Mouse (Mus musculus) liver, adult 2 months (tissue): ENCODE results near the gene Aebp1. TPM values are rescaled to one million over a fixed set of nuclear protein-coding genes. Genes with fewer than 3 reads are reported as not detected.

Experiments used
- DNase-seq: peaks from one replicate; pipeline ENCODE4 v3.0.0-alpha.2; 2011; ENCODE audit warnings: low read depth, low spot score; ENCODE audit errors: extremely low read depth
- H3K27ac ChIP-seq: fragments of 200-500 bp; replicated peaks from 2 replicates; pipeline ENCODE4 v1.5.1; 2012; ENCODE audit warnings: low read depth, mild to moderate bottlenecking, control low read depth, inconsistent platforms, low read length; ENCODE audit not compliant: insufficient read depth
- H3K27me3 ChIP-seq: fragments of 200-500 bp; 2 replicates; pipeline ENCODE4 v1.6.1; 2012; ENCODE audit warnings: mild to moderate bottlenecking, moderate library complexity, low read length, inconsistent platforms; ENCODE audit not compliant: control insufficient read depth, insufficient read depth
- H3K36me3 ChIP-seq: fragments of 200-500 bp; 2 replicates; pipeline ENCODE4 v1.6.1; 2012; ENCODE audit warnings: low read length, inconsistent platforms; ENCODE audit not compliant: control insufficient read depth, insufficient read depth
- H3K4me1 ChIP-seq: fragments of 200-500 bp; 2 replicates; pipeline ENCODE4 v1.6.1; 2011; ENCODE audit warnings: low read length; ENCODE audit not compliant: control insufficient read depth, insufficient read depth
- H3K4me3 ChIP-seq: fragments of 200-500 bp; 2 replicates; pipeline ENCODE4 v1.5.1; 2011; ENCODE audit warnings: low read depth, mild to moderate bottlenecking, control low read depth, low read length, moderate library complexity; ENCODE audit not compliant: insufficient read depth
- H3K79me2 ChIP-seq: fragments of 200-500 bp; 2 replicates; pipeline ENCODE4 v1.6.1; 2012; ENCODE audit warnings: inconsistent platforms, mild to moderate bottlenecking, low read length, moderate library complexity; ENCODE audit not compliant: control insufficient read depth, insufficient read depth
- H3K9ac ChIP-seq: fragments of 200-500 bp; 2 replicates; pipeline ENCODE4 v1.6.1; 2012; ENCODE audit warnings: low read depth, mild to moderate bottlenecking, control low read depth, inconsistent platforms, low read length
- CTCF ChIP-seq: fragments of 200-500 bp; IDR thresholded peaks from 2 replicates; pipeline ENCODE4 v1.5.1; 2011; ENCODE audit warnings: low read depth, low read length, control low read depth
- POLR2A ChIP-seq: fragments of 200-500 bp; IDR thresholded peaks from 2 replicates; pipeline ENCODE4 v1.6.1; 2011; ENCODE audit warnings: low read length, control low read depth; ENCODE audit not compliant: insufficient read depth; ENCODE audit errors: extremely low read depth
- WGBS: fragments of 180-500 bp; shearing (Covaris S2); methylation state at CpG from one replicate; pipeline ENCODE4 v1.1.7; 2018; 5-methylcytosine and 5-hydroxymethylcytosine counted together
- polyA plus RNA-seq: library from polyadenylated mRNA; depleted of rRNA; stranded (reverse); fragments of >200 nt; gene quantifications from 2 replicates; pipeline ENCODE4 v1.2.3, GENCODE M21; 2012
- total RNA-seq: library from RNA; depleted of rRNA; stranded (reverse); fragments of >200 nt; gene quantifications from 2 replicates; pipeline ENCODE4 v1.2.3, GENCODE M21; 2014

Aebp1 gene
- total and polyA plus RNA-seq, 2 experiments = 0.83 to 1.4 TPM

GRCm38 (mm10) chr11:5850452-5850851 is 11.3 kb upstream of the Aebp1 start:
- TF ChIP-seq POLR2A = no peak
- TF ChIP-seq CTCF = no peak
- no peak overlapping the region for H3K27ac ChIP-seq
- 74% methylated on average over 5 of the region's 5 CpGs for WGBS

GRCm38 (mm10) chr11:5851021-5851736 is 10.6 kb upstream of the Aebp1 start:
- no peak for DNase-seq
- no peaks in the 10 kb centered on the region for H3K27me3 ChIP-seq
- H3K36me3 ChIP-seq = no peaks in the 10 kb centered on the region
- H3K4me1 ChIP-seq = 0 out of 2 replicates have a peak, but pooled peaks cover 2% of the 10 kb centered on the region
- no peak overlapping the region for H3K9ac ChIP-seq
- no peak overlapping the region for H3K27ac ChIP-seq
- WGBS = 74% methylated on average over 4 of the region's 4 CpGs
- no peaks in the 10 kb centered on the region for H3K79me2 ChIP-seq
- H3K4me3 ChIP-seq = no peak overlapping the region
- TF ChIP-seq CTCF = no peak
- no peak for TF ChIP-seq POLR2A

More at GRCm38 (mm10) chr11:5850452-5850851, 11.3 kb upstream of the Aebp1 start:
- H3K9ac ChIP-seq = no peak overlapping the region
- H3K4me1 ChIP-seq = 0 out of 2 replicates have a peak, but pooled peaks cover 3% of the 10 kb centered on the region
- no peaks in the 10 kb centered on the region for H3K36me3 ChIP-seq
- DNase-seq = no peak
- no peaks in the 10 kb centered on the region for H3K27me3 ChIP-seq
- H3K4me3 ChIP-seq = no peak overlapping the region
- H3K79me2 ChIP-seq = no peaks in the 10 kb centered on the region

- WGBS = 59% methylated on average over 1 of the region's 1 CpGs
- H3K4me3 ChIP-seq = no peak overlapping the region
- H3K27me3 ChIP-seq = no peaks in the 10 kb centered on the region
- no peaks in the 10 kb centered on the region for H3K4me1 ChIP-seq
- no peak for DNase-seq
- H3K79me2 ChIP-seq = no peaks in the 10 kb centered on the region
- no peaks in the 10 kb centered on the region for H3K36me3 ChIP-seq
- TF ChIP-seq POLR2A = no peak
- no peak for TF ChIP-seq CTCF
- no peak overlapping the region for H3K27ac ChIP-seq
- H3K9ac ChIP-seq = no peak overlapping the region
These were observed 9.4 kb upstream of the Aebp1 start for GRCm38 (mm10) chr11:5852314-5852713.

GRCm38 (mm10) chr11:5855481-5855880 is 6.3 kb upstream of the Aebp1 start:
- Histone ChIP-seq H3K36me3 (no peaks in the 10 kb centered on the region), H3K27ac (no peak overlapping the region), H3K27me3 (no peaks in the 10 kb centered on the region), H3K4me1 (no peaks in the 10 kb centered on the region), H3K9ac (no peak overlapping the region), H3K4me3 (no peak overlapping the region), H3K79me2 (no peaks in the 10 kb centered on the region)
- DNase-seq = no peak
- TF ChIP-seq CTCF (no peak), POLR2A (no peak)

- Histone ChIP-seq H3K4me1 (no peaks in the 10 kb centered on the region), H3K27me3 (no peaks in the 10 kb centered on the region), H3K9ac (no peak overlapping the region), H3K36me3 (no peaks in the 10 kb centered on the region), H3K27ac (no peak overlapping the region), H3K79me2 (no peaks in the 10 kb centered on the region), H3K4me3 (no peak overlapping the region)
- no peak for TF ChIP-seq CTCF
- WGBS = 68% methylated on average over 7 of the region's 7 CpGs
- DNase-seq = no peak
These were observed 5.8 kb upstream of the Aebp1 start for GRCm38 (mm10) chr11:5855902-5856301.

- TF ChIP-seq POLR2A = no peak
- TF ChIP-seq CTCF = no peak
- H3K9ac ChIP-seq = no peak overlapping the region
- no peak overlapping the region for H3K27ac ChIP-seq
- no peaks in the 10 kb centered on the region for H3K4me1 ChIP-seq
- H3K36me3 ChIP-seq = no peaks in the 10 kb centered on the region
- WGBS = 91% methylated on average over 8 of the region's 8 CpGs
- no peak for DNase-seq
- H3K27me3 ChIP-seq = no peaks in the 10 kb centered on the region
- no peaks in the 10 kb centered on the region for H3K79me2 ChIP-seq
- H3K4me3 ChIP-seq = no peak overlapping the region
These were observed 5.1 kb upstream of the Aebp1 start for GRCm38 (mm10) chr11:5856479-5857130.
